Mouse (Mus musculus): ENCODE measurements around the gene Cradd.

DNA sequence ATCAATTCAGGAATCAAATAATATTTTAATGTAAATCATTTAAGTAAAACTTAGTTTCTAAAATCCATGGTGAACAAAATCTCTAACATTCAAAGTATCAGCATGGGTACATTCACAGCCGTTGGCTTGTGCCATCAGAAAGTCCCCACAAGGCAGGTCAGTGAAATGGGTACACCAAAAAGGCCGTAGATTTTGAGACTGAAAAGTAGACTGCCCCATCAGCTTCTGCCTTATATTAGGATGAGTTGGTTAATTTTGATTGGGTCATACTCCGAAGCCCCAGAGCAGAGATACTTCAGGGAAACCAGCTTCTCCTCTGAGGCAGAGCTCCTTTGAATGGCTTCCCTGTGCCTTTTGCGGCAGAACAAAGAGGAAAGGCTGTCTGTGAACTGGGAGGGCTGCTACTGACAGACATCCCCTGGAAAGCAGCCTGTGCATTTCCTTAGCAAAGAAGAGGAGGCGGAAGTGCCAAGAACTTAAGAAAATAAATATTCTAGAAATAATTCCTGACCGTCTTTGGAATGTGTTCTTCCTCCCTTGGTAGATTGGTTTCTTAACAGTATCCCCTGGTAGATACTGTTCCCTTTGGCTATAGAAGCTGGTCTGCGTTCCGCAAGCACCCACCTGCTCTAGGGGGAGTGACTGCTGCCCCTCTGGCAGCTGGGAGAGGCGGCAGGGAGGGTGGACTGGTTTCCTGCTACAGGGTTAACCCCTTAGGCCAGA is 178.6 kb downstream of the Cradd start:
- TF ChIP-seq POLR2A (IDR thresholded peaks at IDR 0.05; ENCODE audit: low read depth, low read length) (no peak), CTCF (IDR thresholded peaks at IDR 0.05; ENCODE audit: extremely low read depth, insufficient read length, insufficient replicate concordance, low read depth, low read length) (peak; percentile 13; the same call in 1 of the 2 replicates)

All from small intestine, adult 2 months (tissue).